Mouse (Mus musculus): ENCODE measurements around the gene Sap25. TPM values are rescaled to one million over a fixed set of nuclear protein-coding genes. Genes with fewer than 3 reads are reported as not detected.

Sap25 gene
- total RNA-seq, 2 experiments from 2014 or later = 1.8 to 2.7 TPM

Other genes with a start within 250 kb of the Sap25 start
- under 1 TPM in 1 of 2 experiments, not detected in 1; 0.08 TPM for gene Zan, start 164.3 kb upstream of the Sap25 start, total RNA-seq (2021)
- 1 to 10 TPM; 9.7 to 9.9 TPM for gene Pop7, start 138.8 kb upstream of the Sap25 start, total RNA-seq (2021)
- 10 to 100 TPM; 15.2 to 17.5 TPM for gene Gigyf1, start 122.8 kb upstream of the Sap25 start, total RNA-seq (2021)
- gene Epo, start 108.1 kb upstream of the Sap25 start, total RNA-seq (2021) = not detected
- gene Gnb2, start 107.8 kb upstream of the Sap25 start, total RNA-seq (2021) = 100 to 1,000 TPM; 129 to 130 TPM
- not detected for gene Actl6b, start 87.8 kb upstream of the Sap25 start, total RNA-seq (2021)
- not detected for gene Tfr2, start 71.5 kb upstream of the Sap25 start, total RNA-seq (2021)
- gene Mospd3, start 40.3 kb upstream of the Sap25 start, total RNA-seq (2021) = 10 to 100 TPM; 12.5 to 12.8 TPM
- 100 to 1,000 TPM in 1 of 2 experiments, 10 to 100 TPM in 1; 79.0 to 112 TPM for gene Pcolce, start 27.6 kb upstream of the Sap25 start, total RNA-seq (2021)
- under 1 TPM; 0.16 to 0.18 TPM for gene Fbxo24, start 12.3 kb upstream of the Sap25 start, total RNA-seq (2021)
- 10 to 100 TPM; 13.9 to 15.4 TPM for gene Lrch4, start 12.2 kb upstream of the Sap25 start, total RNA-seq (2021)
- 1 to 10 TPM; 2.9 to 3.9 TPM for gene Gm20605, start 12.2 kb upstream of the Sap25 start, total RNA-seq (2021)
- gene Irs3, start 4.4 kb downstream of the Sap25 start, total RNA-seq (2021) = 1 to 10 TPM in 1 of 2 experiments, under 1 TPM in 1; 0.36 to 1.5 TPM
- gene Agfg2, start 43.4 kb downstream of the Sap25 start, total RNA-seq (2021) = 1 to 10 TPM; 3.3 to 4.7 TPM
- under 1 TPM; 0.10 to 0.35 TPM for gene Nyap1, start 100.3 kb downstream of the Sap25 start, total RNA-seq (2021)
- gene Tsc22d4, start 104.4 kb downstream of the Sap25 start, total RNA-seq (2021) = 10 to 100 TPM; 57.8 to 59.1 TPM
- 1 to 10 TPM; 7.1 to 8.9 TPM for gene Ppp1r35, start 137.5 kb downstream of the Sap25 start, total RNA-seq (2021)
- 10 to 100 TPM; 14.7 to 20.1 TPM for gene Mepce, start 146.3 kb downstream of the Sap25 start, total RNA-seq (2021)
- under 1 TPM in 1 of 2 experiments, not detected in 1; 0.35 TPM for gene Zcwpw1, start 146.5 kb downstream of the Sap25 start, total RNA-seq (2021)
- gene Pilra, start 194.9 kb downstream of the Sap25 start, total RNA-seq (2021) = under 1 TPM; 0.13 to 0.40 TPM
- gene Pilrb1, start 216.8 kb downstream of the Sap25 start, total RNA-seq (2021) = under 1 TPM in 1 of 2 experiments, not detected in 1; 0.88 TPM
- under 1 TPM; 0.28 to 0.54 TPM for gene Pilrb2, start 230.5 kb downstream of the Sap25 start, total RNA-seq (2021)